Mouse (Mus musculus): ENCODE results near the gene Mtap.

DNA sequence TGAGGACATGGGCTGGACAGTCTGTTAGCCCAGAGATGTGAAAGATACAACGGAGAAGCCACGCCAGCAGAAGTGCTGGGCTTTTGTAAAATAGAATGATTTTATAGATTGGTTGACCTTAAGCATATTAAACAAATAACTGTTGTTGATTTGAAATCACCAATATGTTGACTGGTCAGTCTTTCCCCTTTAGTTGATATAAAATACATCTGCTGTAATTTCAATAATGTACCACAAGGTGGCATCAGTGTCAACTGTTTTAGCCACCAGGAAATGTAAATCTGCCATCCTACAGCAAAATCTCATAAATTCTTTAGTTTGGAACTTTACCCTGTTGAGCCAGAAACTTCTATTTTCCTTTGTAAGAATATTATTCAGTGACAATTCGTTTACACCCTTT, 9.4 kb downstream of the Mtap start:
- TF ChIP-seq BHLHE40 (IDR thresholded peaks at IDR 0.05; ENCODE audit: borderline replicate concordance, low read depth, low read length) (no peak), MEF2A (IDR thresholded peaks at IDR 0.05; ENCODE audit: extremely low read depth, insufficient replicate concordance, low read depth, low read length, poor library complexity, severe bottlenecking) (no peak), CTCF (IDR thresholded peaks at IDR 0.05 in 2 of 3, conservative IDR thresholded peaks at IDR 0.05 in 1 of 3; ENCODE audit: control insufficient read depth in 1 of 3, insufficient read depth in 1 of 3, low read depth in 2 of 3, low read length in 3 of 3, poor library complexity in 1 of 3, severe bottlenecking in 1 of 3) (peak in 2 of 3 experiments; percentile 72 to 88; a peak in 4 of 6 replicates), POLR2AphosphoS2 (IDR thresholded peaks at IDR 0.05; ENCODE audit: low read length) (no peak), ZMIZ1 (IDR thresholded peaks at IDR 0.05; ENCODE audit: low read depth, low read length) (no peak), UBTF (IDR thresholded peaks at IDR 0.05; ENCODE audit: borderline replicate concordance, insufficient read depth, low read depth, low read length) (no peak), NELFE (IDR thresholded peaks at IDR 0.05; ENCODE audit: low read depth, low read length) (no peak), GATA1 (IDR thresholded peaks at IDR 0.05; ENCODE audit: low read depth, low read length) (no peak)

All from MEL (cell line).